Mouse (Mus musculus): ENCODE measurements around the gene Col24a1.

The Col24a1 gene

GRCm38 (mm10) chr3:145559675-145560074, 267.4 kb downstream of the Col24a1 start:
- peak; percentile 35 for DNase-seq (ENCODE audit: inconsistent ontology term)

- DNase-seq (ENCODE audit: inconsistent ontology term), result no peak
Observed at GRCm38 (mm10) chr3:145560117-145560516, 267.8 kb downstream of the Col24a1 start.

DNA sequence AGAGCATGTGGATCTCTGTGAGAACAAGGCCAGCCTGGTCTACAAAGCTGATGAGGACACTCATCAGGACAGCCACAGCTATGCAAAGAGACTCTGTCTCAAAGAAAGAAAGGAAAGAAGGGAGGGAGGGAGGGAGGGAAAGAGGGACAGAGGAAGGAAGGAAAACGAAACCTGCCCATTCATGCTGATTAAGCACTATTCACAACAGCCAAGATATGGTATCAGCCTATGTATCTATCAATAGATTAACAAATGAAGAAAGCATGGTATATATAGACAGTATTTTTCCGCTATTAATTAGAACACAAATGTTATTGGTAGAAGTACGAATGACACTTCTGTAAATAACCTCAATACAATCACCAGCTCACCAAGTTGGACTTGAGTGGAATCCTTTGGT, 282.2 kb downstream of the Col24a1 start:
- no peak for DNase-seq (ENCODE audit: inconsistent ontology term)

- DNase-seq (ENCODE audit: inconsistent ontology term), result no peak
Observed at GRCm38 (mm10) chr3:145575340-145575739, 283.1 kb downstream of the Col24a1 start.

- DNase-seq (ENCODE audit: inconsistent ontology term), result peak; percentile 90
Observed at GRCm38 (mm10) chr3:145575743-145576481, 283.6 kb downstream of the Col24a1 start, which contains the start of gene Znhit6. Znhit6 (plus strand) TSS chr3:145576205.

- DNase-seq (ENCODE audit: inconsistent ontology term), result no peak
Observed at GRCm38 (mm10) chr3:145576482-145576822, 284.2 kb downstream of the Col24a1 start.

- DNase-seq (ENCODE audit: inconsistent ontology term), result no peak
Observed at GRCm38 (mm10) chr3:145576876-145577275, 284.6 kb downstream of the Col24a1 start.

GRCm38 (mm10) chr3:145583043-145583442, 290.8 kb downstream of the Col24a1 start:
- no peak for DNase-seq (ENCODE audit: inconsistent ontology term)

DNA sequence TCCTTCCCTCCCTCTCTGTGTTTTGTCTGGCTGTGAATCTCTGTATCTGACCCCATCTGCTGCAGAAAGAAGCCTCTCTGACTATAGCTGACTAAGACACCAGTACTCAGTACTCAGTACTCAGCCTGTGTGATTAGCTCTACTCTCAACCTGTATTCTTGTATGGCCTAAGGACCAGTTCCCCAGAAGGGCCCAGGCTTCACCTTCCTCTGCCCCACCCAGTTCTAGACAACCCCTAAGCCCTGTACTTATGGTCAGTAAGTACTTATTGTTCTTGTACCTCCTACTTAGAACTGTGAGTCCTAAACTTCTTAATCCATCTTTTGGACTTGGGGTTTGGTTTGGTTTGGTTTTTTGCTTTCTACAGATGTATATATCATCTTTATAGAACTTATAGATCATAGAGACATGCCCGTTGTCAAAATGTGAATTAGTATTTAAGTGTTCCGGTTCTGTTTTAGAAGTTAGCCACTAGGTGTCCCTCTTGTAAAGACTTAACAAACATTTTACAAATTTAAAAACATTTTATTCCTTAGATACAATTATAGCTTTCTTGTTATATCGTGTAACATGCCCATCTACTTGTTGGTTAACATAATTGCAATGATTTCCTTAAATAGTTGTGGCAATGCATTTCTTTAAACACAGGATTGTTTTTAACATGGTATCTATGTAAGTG, 291.4 kb downstream of the Col24a1 start:
- DNase-seq (ENCODE audit: inconsistent ontology term), result peak; percentile 35

DNA sequence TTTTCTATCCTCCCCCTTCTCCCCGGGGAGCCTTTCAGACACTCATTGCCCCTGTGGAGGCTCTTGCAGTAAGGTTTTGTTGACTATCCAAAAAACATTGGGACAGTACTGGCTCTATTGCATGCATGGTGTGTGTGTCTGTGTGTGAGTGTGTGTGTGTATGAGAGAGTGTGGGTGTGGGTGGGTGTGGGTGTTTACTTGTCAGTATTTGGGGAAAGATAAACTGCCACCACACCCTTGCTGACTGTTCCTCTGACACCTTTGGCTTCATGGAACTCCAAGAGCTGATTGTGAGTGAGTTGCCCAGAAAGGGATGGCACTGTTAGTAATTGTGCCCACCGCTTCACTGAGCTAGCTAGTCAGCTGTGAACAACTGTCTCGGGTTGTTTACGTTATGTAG, 298.3 kb downstream of the Col24a1 start:
- DNase-seq (ENCODE audit: inconsistent ontology term), result no peak

- no peak for DNase-seq (ENCODE audit: inconsistent ontology term)
Observed at GRCm38 (mm10) chr3:145591841-145592542, 299.7 kb downstream of the Col24a1 start.

GRCm38 (mm10) chr3:145595354-145595753, 303.1 kb downstream of the Col24a1 start:
- no peak for DNase-seq (ENCODE audit: inconsistent ontology term)

GRCm38 (mm10) chr3:145599059-145599458, 306.8 kb downstream of the Col24a1 start:
- DNase-seq (ENCODE audit: inconsistent ontology term), result no peak

- DNase-seq (ENCODE audit: inconsistent ontology term), result no peak
Observed at GRCm38 (mm10) chr3:145600801-145601200, 308.5 kb downstream of the Col24a1 start.

DNA sequence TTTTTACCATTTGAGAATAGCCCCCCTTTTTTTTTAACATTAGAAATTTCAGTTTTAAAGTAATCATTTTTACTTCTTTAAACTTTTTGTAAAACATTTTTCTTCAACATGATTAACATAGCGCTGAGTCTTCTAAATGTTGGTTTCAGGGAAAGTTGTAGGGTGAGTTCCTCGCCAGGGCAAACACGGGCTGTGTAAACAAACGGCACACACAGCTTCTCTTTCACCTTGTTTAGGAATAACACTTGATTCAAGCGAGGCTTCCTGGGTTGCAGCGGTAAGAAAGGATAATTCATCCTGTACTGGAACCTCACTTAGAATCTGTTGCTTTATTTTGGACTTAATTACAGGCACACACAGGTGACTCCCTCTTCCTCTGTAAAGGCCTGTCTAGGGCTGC, 309.1 kb downstream of the Col24a1 start:
- DNase-seq (ENCODE audit: inconsistent ontology term), result no peak
